Mouse (Mus musculus) frontal cortex, postnatal 36 days (tissue): ENCODE results near the gene Txlna.
A peak's percentile ranks its signal among the peaks of the same experiment; 100 is the strongest.

Experiments
- DNase-seq, 2 experiments: peaks; one replicate each; pipeline ENCODE4 v3.0.0; 2022; ENCODE audit warnings: low spot score in 2 of 2

The Txlna gene

DNA sequence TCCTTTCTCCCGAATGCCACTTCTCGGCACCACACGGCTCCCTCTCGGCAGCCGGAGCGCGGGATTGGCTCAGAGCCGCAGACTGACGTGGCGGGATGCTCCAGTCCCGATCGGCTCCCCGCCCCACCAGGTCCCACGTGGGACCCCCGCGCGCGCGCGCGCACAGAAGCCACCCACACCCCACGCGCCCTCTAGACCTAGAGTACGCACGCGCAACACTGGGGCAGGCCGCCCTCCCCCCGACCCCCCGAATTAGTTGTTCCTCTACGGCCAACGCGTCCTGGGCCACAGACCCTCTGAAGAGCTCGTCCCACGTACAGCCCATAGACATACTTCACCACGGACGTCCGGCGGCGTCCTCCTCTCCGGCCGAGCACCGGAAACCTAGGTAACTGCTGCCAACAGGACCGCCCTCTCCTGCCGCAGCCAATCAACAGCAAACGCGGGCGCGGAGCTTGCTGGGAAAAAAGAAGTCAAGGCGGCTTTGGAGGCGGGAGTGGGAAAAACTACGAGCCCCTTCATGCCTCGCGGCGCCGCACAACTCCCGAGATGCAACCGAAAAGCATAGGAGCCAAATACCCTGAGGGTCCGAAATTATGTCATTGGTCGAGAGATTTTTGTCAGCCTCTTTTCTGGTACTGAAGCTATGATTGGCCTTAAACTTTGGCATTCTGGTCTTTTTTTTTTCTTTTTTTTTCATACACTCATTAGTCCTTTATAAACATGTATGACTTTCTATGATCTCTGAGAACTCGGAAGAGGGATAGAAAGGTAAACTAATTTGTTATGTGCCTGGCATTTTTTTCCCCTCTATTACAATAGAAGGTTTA is at the start of gene Txlna:
Gene Txlna (minus strand): TSS at position 428 of the 830 bp plus-strand sequence.
- DNase-seq: peak; percentile 98 to 99

DNA sequence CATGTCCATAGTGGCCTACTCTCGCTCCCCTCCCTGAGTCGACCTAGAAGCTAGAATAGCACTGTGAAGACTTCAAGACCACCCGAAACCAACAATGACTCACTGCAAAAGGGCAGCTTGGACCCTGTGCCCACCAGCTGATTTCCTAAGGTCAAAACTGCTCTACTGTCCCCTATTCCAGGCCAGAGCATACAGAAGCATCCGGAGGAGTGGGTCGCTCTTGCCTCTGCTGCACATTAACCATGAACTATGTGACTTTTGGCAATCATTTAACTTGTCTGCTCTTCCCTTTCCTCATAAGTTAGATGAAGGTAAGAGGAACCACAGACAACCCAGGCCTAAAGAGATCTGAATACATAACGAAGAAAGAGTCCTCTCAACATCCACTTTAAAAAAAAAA is 43.7 kb upstream of the Txlna start:
- no peak for DNase-seq

DNA sequence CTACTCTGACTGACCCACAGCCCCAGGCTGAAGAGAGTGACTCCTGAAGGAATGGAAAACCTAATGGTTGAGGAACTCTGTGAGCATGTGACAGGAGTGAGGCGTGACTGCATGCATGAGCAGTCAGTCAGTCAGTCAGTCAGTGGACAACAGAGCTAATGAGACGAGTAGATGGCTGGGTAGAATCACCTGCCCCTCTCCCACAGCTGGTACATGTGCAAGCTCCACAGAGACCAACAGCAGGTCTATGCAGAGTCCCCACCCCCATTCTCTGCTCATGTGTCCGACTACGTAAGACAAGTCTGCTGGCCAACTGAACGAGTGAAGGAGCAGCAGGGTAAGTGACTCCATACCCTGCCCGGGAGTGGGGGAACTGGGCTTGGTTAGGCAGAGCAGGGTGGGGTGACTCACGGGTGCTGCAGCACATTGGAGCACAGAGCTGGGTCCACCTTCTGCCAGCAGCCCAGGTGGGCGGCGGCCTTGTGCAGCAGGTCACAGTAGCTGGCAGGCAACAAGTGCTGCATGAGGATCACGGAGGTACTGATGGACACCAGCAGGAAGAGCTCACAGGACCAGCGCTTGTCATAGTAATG is 43.1 kb upstream of the Txlna start:
- DNase-seq: no peak

DNA sequence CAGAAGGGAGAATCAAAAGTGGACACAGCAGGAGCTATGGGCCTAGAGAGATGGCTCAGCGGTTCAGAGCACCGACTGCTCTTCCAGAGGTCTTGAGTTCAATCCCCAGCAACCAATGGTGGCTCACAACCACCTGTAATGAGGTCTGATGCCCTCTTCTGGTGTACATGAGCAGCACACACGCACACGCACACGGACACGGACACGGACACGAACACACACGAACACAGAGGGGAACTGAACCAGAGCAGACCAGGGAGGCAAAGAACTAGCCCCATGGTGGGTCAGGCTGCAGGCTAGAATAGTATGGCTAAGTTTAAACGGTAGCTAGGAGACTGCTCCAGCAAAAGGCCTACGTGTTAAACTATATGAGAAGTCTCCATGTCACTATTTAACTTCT is 41.0 kb upstream of the Txlna start:
- DNase-seq: no peak

DNA sequence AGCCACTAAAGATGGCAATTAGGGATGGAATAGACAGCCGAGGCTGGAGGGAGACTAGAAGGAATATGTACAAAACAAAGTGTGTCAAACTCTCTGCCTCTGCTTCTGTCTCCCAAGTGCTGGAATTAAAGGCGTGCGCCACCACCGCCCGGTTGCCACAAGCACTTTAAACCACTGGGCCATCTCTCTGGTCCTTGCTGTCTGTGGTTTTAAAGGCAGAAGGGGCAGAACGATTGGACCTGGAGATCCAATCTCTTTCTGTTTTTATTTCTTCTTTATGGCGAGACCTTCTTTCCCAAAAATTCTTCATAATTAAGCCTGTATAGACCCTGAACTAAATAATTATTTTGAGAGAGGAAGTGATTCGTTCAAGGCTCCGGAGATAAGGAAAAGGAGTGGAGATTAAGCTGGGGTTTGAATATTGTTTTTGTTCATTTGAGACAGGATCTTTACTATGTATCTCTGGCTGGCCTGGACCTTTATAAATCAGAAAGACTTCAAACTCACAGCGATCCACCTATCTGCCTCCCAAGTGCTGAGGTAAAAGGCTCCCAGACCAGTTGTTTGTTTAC is 32.1 kb upstream of the Txlna start:
- no peak for DNase-seq

DNA sequence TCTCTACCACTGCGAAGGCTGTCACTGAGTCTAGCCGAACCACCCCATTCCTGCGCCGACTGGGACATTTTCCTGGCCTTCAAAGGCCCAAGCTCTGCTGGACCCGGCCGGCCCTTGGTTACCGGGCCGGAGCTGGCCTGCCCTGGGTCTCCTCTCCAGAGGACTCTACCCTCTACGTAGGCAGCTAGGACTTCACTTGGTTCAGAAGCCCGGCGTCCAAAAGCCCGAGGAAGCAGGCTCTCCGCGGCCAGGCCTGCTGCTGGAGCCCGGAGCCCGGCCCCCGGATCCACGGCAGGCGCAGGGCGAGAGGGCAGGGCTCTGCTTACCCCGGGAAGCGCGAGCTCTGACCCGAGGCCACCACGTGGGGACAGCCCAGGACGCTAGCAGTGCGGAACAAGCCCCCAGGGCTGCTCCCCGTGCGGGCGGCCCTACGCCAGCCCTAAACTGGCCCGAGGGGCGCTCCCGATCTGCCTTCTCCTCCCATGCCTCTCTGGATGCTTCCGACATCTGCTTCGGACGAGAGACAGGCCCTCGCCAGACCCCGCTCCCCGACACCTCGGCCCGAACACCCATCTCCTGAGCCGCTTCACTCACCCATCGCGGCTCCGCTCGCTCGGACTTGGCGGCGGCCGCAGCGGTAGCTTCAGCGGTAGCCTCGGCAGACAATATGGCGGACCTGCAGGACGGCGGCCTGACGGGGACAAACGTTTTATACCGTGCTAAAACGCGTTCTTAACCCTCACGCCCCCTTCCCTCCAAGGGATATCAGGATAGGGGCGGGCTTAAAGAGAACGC is 31.4 kb upstream of the Txlna start, which contains the start of gene Kpna6:
Gene Kpna6 (minus strand): TSS at position 685 of the 795 bp plus-strand sequence.
- peak; percentile 94 to 95 for DNase-seq

DNA sequence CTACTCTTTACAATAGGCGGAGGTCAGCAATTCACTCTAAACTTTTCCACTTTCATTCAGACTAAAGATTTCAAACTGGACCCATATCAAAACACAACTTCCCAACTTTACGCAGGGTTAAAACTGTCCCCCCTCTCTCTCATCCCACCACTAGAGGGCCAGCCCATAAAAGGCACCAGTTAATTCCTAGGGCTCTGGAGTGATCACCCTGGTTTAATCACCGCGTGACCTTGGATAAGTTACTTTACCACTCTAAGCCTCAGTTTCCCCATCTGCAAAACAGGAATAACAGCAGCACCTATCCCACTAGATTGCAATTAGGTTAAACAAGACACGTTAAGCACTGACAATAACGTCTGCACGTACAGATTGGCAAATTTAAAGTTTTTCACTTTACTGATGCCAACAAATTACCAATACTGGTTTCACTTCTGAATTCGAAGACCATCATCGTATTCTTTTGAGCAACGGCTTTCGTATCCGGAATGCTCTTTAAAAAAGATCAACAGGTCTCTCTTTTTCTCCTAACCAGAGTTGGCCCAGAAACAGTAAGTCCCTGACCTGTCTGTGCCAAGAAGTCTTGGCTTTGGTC is 30.7 kb upstream of the Txlna start:
- DNase-seq: peak; percentile 37 to 41

DNA sequence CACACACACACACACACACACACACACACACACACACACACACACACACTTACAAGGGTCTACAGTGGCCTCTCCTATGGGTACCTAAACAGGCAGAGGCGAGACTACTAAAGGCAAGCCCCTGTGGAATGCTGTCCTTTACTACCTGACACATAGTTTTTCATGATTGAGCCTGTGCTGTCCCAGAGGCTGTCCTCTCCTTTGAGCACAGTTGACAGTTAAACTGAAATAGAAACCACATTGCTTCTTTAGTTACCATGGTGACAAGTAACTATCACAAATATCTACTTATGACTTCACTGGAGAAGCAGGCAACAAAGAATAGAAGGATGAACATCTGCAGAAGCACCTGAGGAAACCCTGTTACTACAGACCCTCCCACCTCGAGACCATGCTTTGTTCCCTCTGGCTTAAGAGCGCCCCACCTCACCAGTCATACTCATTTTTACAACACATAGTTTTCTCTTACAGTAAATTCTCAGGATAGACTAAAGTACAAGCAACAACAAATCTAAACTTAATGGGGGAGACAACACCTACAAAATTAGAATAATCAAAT is 21.5 kb upstream of the Txlna start:
- no peak for DNase-seq

DNA sequence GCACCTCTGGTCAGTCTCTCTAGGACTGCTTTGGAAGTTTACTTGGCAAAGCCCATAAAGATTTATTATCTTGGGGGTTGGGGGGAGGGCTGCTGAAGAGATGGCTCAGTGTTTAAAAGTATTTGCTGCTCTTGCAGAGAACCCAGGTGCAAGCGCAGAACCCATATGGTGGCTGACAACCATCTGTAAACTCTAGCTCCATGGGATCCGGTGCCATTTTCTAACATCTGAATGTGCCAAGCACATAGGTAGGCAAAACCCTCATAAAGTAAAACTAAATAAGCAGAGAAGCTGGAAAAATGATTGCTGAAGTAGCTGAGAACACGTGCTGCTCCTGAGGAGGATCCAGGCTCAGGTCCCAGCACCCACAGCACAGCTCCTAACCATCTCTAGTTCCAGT is 20.7 kb upstream of the Txlna start:
- DNase-seq: no peak

DNA sequence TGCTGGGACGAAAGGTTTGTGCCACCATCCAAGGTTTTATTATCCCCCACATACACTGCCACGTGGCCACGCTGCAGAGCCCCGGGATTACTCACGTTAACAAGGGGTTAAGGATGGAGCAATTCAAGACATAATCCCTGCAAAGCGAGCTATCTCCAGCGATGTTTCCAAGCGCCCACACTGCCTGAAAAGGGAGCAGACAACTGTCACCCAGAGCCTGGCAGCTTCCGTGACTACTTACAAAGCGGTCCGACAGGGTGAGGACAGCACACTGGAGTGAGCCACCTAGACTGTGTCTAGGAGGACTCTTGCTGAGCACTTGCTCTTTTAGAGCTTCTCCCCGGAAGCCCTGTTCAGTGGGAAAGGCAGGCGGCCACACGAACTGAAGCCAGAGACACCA is 13.9 kb upstream of the Txlna start:
- DNase-seq: peak in 1 of 2 experiments; percentile 40

DNA sequence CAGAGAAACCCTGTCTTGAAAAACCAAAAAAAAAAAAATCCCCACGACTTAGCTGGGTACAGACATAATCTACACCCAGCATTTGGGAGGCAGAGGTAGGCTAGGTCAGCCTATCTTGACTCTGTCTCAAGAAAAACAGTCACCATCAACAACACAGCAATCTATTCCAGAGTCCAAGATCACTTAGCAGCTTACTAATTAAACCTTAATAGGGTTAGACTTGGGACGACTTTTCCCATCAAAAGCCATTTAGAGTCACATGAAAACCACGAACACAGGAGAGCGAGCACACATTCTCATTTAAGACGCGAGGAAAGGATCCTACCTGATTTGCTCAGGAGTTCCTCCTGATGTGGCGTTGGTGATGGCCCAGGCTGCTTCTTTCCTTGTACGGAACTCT is 9.5 kb upstream of the Txlna start:
- no peak for DNase-seq

DNA sequence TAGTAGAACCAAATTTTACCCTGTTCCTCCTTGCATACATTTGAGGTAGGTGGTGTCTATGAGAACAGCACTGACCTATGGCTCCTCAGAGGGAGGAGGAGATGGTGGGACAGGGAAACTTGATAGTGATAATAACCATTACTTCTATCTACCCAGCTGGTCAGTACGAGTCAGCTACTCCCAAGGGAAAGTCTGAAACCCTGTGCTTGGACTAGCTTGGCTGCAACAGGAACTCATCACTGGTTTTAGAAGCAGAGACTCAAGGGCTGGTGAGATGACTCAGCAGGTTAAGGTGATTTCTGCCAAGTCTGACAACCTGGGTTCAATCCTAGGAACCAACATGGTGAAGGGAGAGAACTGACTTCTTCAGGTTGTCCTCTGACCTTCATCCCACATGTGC is 7.8 kb upstream of the Txlna start:
- no peak for DNase-seq

DNA sequence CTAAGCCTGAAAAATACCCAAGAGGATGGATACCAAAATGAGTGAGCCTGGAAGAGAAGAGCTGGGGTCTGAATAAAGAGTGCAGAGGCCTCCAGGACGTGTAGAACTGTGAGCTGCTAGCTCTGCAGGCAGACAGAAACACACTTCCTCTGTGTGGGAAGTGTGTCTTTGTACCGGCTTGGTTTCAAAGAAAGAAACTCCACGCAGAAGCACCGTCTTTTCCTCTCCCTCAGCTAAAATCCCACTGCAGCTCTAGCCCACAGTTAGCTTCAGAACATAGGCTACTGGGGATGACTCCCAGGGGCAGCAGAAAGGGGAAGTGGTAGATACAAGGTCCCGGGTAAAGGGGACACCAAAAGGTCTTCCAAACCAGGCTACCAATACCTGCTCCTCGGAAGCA is 4.3 kb upstream of the Txlna start:
- no peak for DNase-seq

DNA sequence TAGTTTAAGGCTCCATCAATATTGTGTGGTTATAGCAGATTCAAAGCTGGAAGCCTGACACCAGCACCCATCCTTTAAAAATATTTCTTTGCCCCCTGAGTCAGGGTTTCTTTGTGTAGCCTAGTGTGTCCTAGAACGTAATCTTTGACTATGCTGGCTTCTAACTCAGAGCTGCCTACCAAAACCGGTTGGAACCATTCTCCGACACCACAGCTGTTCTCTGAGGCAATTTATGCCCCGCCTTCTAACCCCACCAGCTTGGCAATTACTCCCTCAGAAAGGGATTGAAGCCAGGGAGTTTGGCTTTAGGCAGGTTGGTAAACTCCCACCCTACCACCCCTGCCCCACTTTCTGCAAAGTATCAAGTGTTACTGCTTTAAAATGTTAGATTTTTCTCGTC is 891 bp upstream of the Txlna start:
- no peak for DNase-seq

DNA sequence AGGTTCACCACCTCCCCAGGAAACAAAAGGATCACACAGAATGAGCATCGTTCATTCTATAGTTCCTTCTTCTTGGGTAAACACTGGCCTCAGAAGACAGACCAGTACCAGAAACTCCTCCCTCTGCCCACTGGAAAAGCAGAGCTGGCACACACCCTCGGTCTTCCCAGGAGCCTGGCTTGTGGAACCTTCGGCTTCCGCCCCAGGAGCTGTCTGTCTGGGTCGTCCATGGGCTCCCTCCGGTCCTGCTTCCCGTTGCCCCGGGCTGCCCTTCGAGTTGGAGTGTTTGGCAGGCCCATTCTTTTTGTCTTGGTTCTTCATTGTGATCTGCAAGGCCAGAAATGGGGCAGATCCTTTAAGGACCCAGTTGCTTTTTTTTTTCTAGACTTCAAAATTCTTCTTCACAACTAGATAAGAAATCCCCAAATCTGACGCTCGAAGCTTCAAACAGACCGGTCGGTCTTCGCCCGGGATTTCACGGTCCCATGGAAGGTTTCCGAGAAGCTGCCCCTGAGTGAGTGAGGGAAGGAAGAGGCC is 696 bp downstream of the Txlna start:
- no peak for DNase-seq

DNA sequence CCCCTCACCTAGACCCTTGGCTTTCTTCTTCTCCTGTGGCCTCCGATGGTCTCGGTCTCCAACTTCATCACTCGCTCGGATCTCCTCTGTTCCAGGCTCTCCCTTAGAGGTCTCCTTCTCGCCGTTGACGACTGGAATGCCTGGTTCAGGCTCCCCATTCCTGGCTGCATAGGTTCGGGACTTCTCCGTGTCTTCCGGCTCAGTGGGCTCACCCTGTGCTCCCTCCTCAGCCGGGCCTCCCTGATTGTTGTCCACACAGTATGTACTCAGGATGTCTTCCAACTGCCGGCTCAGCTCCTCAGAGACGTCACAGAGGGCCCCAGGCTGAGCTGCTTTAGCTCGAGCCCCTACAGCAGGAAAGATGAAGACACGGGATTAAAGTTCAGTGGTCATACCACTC is 1.6 kb downstream of the Txlna start:
- no peak for DNase-seq

DNA sequence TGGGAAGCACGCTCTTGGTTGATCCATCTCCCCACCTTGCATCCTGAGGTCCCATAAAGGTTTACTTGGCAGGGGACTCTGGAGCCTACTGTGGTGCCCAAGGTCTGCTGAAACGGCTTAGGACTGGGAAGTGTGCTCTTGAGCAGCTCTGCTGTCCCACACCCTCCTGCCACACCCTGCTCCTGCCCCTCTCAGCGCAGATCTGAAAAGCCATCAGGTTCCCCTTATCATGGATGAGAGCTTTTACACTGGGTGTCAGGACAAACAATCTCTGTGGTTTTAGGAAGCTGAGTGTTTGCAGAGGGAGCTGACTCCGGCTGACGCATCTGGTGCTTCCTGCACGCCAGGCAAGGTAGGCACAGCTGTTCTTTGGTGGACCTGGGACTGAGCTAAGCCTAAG is 7.0 kb downstream of the Txlna start:
- no peak for DNase-seq

DNA sequence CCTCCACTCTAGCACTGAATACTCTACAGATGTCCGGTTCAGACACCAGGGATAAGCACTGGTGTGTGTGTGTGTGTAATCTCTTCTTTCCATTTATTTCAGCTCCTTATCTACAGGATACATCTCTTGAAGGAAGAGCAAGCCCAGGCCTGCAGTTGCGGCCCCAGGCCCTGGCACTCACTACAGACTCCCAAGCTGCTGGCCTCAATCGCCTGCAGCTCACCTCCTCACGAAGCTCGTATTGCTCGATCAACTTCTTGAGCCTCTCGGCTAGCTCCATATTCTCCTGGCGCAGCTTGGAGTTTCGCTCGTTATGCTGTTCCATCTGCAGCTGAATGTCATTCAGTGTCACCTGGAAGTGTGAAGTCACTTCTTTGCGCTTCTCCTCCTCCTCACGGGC is 9.0 kb downstream of the Txlna start:
- no peak for DNase-seq

DNA sequence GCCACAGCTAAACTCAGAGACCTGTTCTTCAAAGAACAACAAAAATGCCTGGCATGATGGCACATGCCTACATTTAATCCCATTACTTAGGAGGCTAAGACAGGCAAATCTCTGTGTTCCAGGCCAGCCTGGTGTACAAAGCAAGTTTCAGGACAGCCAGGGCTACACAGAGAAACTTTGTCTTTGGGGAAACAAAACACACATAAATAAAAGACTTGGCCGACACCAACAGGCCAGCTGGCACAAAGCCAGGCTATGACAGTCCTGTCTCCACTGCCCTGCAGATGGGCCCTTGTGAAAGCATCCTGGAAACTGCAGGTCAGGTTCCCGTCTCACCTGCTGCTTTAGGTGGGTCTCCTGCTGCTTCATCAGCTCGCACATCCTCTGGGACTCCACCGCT is 9.9 kb downstream of the Txlna start:
- DNase-seq: no peak

DNA sequence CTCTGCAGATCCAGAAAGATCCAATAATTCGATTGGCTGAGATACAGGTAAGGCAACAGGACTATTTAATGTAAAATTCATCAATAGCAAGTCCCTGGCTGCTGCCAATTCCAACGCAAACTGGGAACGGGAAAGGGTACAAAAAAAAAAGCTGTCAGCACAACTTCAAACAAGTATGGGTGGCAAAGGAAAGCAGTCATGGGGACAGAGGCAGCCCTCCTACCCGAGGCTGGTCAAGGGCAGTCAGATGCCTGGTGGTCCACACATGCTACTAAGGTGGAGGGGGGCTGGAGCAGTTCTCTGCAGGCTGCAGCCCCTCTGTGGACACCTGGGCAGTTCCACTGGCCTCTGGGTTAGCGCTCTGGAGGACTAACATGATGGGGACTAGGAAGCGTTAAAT is 14.8 kb downstream of the Txlna start:
- no peak for DNase-seq

DNA sequence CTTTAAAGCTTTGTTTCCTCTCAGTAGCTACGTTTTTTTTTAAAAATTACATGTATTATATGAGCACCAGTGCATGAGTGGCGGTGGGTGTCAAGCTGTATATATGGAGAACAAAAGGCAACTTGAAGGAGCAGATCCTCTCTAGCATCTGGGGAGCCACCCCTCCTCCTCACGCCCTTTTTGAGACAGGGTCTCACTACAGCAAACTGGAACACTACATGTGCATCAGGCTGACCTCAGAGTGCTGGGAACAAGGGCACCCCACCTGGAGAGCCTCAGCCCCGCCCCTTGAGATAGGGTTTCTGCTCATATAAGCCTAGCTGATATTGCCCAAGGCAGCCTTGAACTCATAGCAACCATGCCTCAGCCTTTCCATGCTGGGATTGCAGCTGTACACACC is 15.4 kb downstream of the Txlna start:
- no peak for DNase-seq
